Mouse (Mus musculus) C2C12 (cell line): ENCODE data around the gene Ccnl1. TPM values are rescaled to one million over a fixed set of nuclear protein-coding genes. Genes with fewer than 3 reads are reported as not detected.

ENCODE experiments used
- H3K27me3 ChIP-seq: one replicate; pipeline ENCODE4 v1.6.1; 2011; ENCODE audit not compliant: control insufficient read depth, insufficient read depth, insufficient read length
- H3K36me3 ChIP-seq: one replicate; pipeline ENCODE4 v1.6.1; 2011; ENCODE audit not compliant: control insufficient read depth, insufficient read depth
- H3K4me3 ChIP-seq: one replicate; pipeline ENCODE4 v1.5.1; 2011; ENCODE audit warnings: mild to moderate bottlenecking, control low read depth; ENCODE audit not compliant: poor library complexity, insufficient read depth, severe bottlenecking
- H3K79me2 ChIP-seq: one replicate; pipeline ENCODE4 v1.6.1; 2011; ENCODE audit not compliant: control insufficient read depth, insufficient read depth
- H3K79me3 ChIP-seq: one replicate; pipeline ENCODE4 v1.6.1; 2011; ENCODE audit warnings: low read depth, control low read depth
- H3ac ChIP-seq: one replicate; pipeline ENCODE3; 2011; ENCODE audit warnings: low read depth; ENCODE audit not compliant: control insufficient read depth, insufficient read length
- CEBPB ChIP-seq: IDR thresholded peaks from one replicate; pipeline ENCODE4 v1.6.1; 2011; ENCODE audit warnings: low read depth, mild to moderate bottlenecking, control low read depth, moderate library complexity
- CTCF ChIP-seq: IDR thresholded peaks from one replicate; pipeline ENCODE4 v1.5.1; 2011; ENCODE audit not compliant: control insufficient read depth, insufficient read depth, insufficient read length
- FOSL1 ChIP-seq: IDR thresholded peaks from one replicate; pipeline ENCODE4 v1.8.0; 2011; ENCODE audit warnings: mild to moderate bottlenecking, low read length; ENCODE audit not compliant: poor library complexity, insufficient read depth, severe bottlenecking
- MAX ChIP-seq: IDR thresholded peaks from one replicate; pipeline ENCODE4 v1.6.1; 2011; ENCODE audit warnings: mild to moderate bottlenecking, control low read depth
- MYOD1 ChIP-seq: IDR thresholded peaks from one replicate; pipeline ENCODE4 v1.6.1; 2011; ENCODE audit warnings: low read depth; ENCODE audit not compliant: control insufficient read depth, insufficient read length
- MYOG ChIP-seq: IDR thresholded peaks from one replicate; pipeline ENCODE4 v1.6.1; 2011; ENCODE audit not compliant: control insufficient read depth, insufficient read length; ENCODE audit errors: extremely low read depth
- USF1 ChIP-seq: IDR thresholded peaks from one replicate; pipeline ENCODE4 v1.6.1; 2011; ENCODE audit warnings: low read depth, mild to moderate bottlenecking, control low read depth, moderate library complexity
- polyA plus RNA-seq: library from polyadenylated mRNA; unstranded; fragments of >200 nt; fragmentation: generic; extraction: Trizol; gene quantifications from one replicate; pipeline ENCODE4 v1.2.1, GENCODE M21; 2012; ENCODE audit warnings: missing spikeins

Gene Ccnl1
- polyA plus RNA-seq, 1 experiment, result 12.5 TPM

GRCm38 (mm10) chr3:65929821-65930633, 28.0 kb downstream of the Ccnl1 start:
- H3K36me3 ChIP-seq, result no peaks in the 10 kb centered on the region
- peaks cover 9% of the 10 kb centered on the region for H3K79me2 ChIP-seq
- TF ChIP-seq CTCF (peak; percentile 7), FOSL1 (no peak), USF1 (peak; percentile 84), MAX (no peak)
- no peaks in the 10 kb centered on the region for H3K27me3 ChIP-seq
- H3K79me3 ChIP-seq, result peaks cover 6% of the 10 kb centered on the region
- H3K4me3 ChIP-seq, result no peak overlapping the region
- H3ac ChIP-seq, result peak overlapping the region; percentile 5

GRCm38 (mm10) chr3:65929304-65929783, 28.7 kb downstream of the Ccnl1 start:
- peak overlapping the region; percentile 5 for H3ac ChIP-seq
- no peaks in the 10 kb centered on the region for H3K36me3 ChIP-seq
- no peak overlapping the region for H3K4me3 ChIP-seq
- peaks cover 9% of the 10 kb centered on the region for H3K79me2 ChIP-seq
- peaks cover 6% of the 10 kb centered on the region for H3K79me3 ChIP-seq
- no peaks in the 10 kb centered on the region for H3K27me3 ChIP-seq
- no peak for TF ChIP-seq MYOG
- peak; percentile 58 for TF ChIP-seq CEBPB
- TF ChIP-seq MAX, result peak; percentile 81
- no peak for TF ChIP-seq MYOD1
- TF ChIP-seq CTCF, result peak; percentile 57

GRCm38 (mm10) chr3:65928614-65929272, 29.3 kb downstream of the Ccnl1 start:
- Histone ChIP-seq H3K79me2 (peaks cover 9% of the 10 kb centered on the region), H3K36me3 (no peaks in the 10 kb centered on the region), H3ac (no peak overlapping the region), H3K27me3 (no peaks in the 10 kb centered on the region), H3K4me3 (no peak overlapping the region), H3K79me3 (peaks cover 6% of the 10 kb centered on the region)
- TF ChIP-seq CEBPB, result no peak
- no peak for TF ChIP-seq MYOD1
- TF ChIP-seq CTCF, result no peak
- no peak for TF ChIP-seq MAX
- no peak for TF ChIP-seq MYOG
- TF ChIP-seq USF1, result no peak
- TF ChIP-seq FOSL1, result no peak

- Histone ChIP-seq H3K79me2 (peaks cover 9% of the 10 kb centered on the region), H3K36me3 (no peaks in the 10 kb centered on the region), H3ac (peak overlapping the region; percentile 55), H3K27me3 (no peaks in the 10 kb centered on the region), H3K79me3 (peaks cover 6% of the 10 kb centered on the region), H3K4me3 (peak overlapping the region; percentile 26)
- TF ChIP-seq USF1 (no peak), MAX (peak; percentile 41), CTCF (no peak), FOSL1 (peak; percentile 23), CEBPB (no peak)
These were observed 30.4 kb downstream of the Ccnl1 start for GRCm38 (mm10) chr3:65927685-65928084.

GRCm38 (mm10) chr3:65927101-65927501, 30.9 kb downstream of the Ccnl1 start:
- Histone ChIP-seq H3K27me3 (no peaks in the 10 kb centered on the region), H3ac (peak overlapping the region; percentile 57), H3K79me2 (peaks cover 9% of the 10 kb centered on the region), H3K4me3 (peak overlapping the region; percentile 26), H3K79me3 (peaks cover 6% of the 10 kb centered on the region), H3K36me3 (no peaks in the 10 kb centered on the region)
- no peak for TF ChIP-seq FOSL1
- no peak for TF ChIP-seq CTCF
- TF ChIP-seq MYOG, result no peak
- TF ChIP-seq MYOD1, result no peak
- TF ChIP-seq CEBPB, result no peak
- TF ChIP-seq USF1, result no peak
- no peak for TF ChIP-seq MAX
